Mouse (Mus musculus): Measurements from ENCODE around the gene Ptprc.

Gene Ptprc

GRCm38 (mm10) chr1:138025298-138025697 lies 150.2 kb downstream of the Ptprc start:
- no peak for DNase-seq

GRCm38 (mm10) chr1:138023601-138024000 lies 151.9 kb downstream of the Ptprc start:
- peak; percentile 17 for DNase-seq

GRCm38 (mm10) chr1:138022918-138023295 lies 152.6 kb downstream of the Ptprc start:
- DNase-seq: peak; percentile 23

GRCm38 (mm10) chr1:138021962-138022917 lies 153.3 kb downstream of the Ptprc start:
- peak; percentile 23 for DNase-seq
